Mouse (Mus musculus): ENCODE results near the gene Ezh2. TPM values are rescaled to one million over a fixed set of nuclear protein-coding genes. Genes with fewer than 3 reads are reported as not detected.

The Ezh2 gene
- polyA plus RNA-seq, 1 experiment from 2014 or later, result 114 TPM

DNA sequence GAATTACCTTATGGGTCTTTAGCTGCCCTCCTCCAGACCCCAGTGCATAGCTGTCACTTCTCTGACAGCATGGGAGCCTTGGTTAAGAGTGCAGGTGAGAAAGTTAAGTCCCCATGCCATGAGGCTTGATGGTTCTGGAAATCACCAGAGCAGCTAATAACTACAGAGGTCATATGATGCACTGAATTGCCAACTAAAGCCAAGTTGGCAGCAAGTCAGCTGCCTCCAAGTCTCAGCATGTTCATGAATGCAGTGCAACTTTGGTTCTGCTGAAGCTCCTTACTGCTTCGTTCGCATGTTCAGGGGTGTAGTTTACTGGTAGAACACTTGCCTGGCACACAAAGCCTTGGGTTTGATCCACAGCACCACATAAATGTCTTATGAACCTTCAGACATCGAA lies 72.7 kb downstream of the Ezh2 start:
- no peaks in the 10 kb centered on the region for H3K4me1 ChIP-seq (ENCODE audit: control insufficient read depth, insufficient read depth, low read length)
- H3K9ac ChIP-seq (ENCODE audit: low read depth, low read length), result no peak overlapping the region
- 90% methylated on average over 3 of the region's 3 CpGs for WGBS
- H3K9me3 ChIP-seq (ENCODE audit: control insufficient read depth, low read length), result no peaks in the 10 kb centered on the region
- no peak for ATAC-seq (ENCODE audit: low FRiP score, low TSS enrichment)
- H3K27me3 ChIP-seq (ENCODE audit: control insufficient read depth, insufficient read depth, low read length), result no peaks in the 10 kb centered on the region
- H3K27ac ChIP-seq (ENCODE audit: low read depth, low read length), result no peak overlapping the region
- no peak overlapping the region for H3K4me2 ChIP-seq (replicated peaks; ENCODE audit: low read depth, low read length)
- H3K4me3 ChIP-seq (ENCODE audit: low read length), result no peak overlapping the region
- peaks cover 90% of the 10 kb centered on the region for H3K36me3 ChIP-seq (ENCODE audit: control insufficient read depth, insufficient read depth, low read length)

DNA sequence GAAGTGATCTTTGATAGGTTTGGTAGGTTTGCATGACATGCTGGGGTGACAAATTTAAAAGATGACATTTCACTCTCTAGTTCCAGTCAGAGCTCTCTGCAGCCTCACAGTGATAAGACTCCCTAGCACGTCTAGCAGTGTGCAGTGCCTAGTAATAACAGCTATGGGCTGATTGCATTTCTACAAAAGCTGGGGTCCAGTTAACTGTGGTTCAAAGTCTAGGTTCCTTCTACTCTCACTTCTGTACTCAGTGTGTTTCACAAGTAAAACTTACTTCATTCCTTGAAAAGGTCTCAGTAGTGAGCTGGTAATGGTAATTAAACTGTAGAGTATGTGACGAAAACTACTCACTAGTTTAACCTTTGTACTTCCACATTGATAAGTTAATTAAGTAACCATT lies 75.1 kb downstream of the Ezh2 start:
- ATAC-seq (ENCODE audit: low FRiP score, low TSS enrichment), result no peak
- 85% methylated on average over 2 of the region's 2 CpGs for WGBS

DNA sequence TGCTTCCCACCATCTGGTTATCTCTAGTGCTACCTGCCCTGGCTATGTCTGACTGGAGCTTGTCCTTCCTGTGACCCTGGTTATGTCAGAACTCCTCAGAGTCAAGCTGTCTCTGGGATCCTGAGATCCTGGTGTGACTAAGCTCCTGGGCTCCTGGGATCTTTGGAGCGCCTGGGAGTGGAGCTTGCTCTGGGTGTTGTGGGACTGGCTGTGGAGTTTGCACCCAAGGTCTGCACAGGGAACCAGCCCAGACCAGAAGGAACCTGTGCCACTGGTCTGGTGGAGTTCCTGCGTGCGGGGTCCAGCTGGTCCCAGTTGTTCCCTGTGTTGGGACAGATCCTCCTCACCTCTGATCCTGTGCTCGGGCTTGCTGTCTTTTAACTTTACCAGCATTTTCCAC lies 100.6 kb downstream of the Ezh2 start:
- H3K9me3 ChIP-seq (ENCODE audit: control insufficient read depth, low read length), result no peaks in the 10 kb centered on the region
- WGBS, result 86% methylated on average over 4 of the region's 4 CpGs
- no peak overlapping the region for H3K4me2 ChIP-seq (replicated peaks; ENCODE audit: low read depth, low read length)
- H3K4me3 ChIP-seq (ENCODE audit: low read length), result no peak overlapping the region
- ATAC-seq (ENCODE audit: low FRiP score, low TSS enrichment), result no peak
- H3K36me3 ChIP-seq (ENCODE audit: control insufficient read depth, insufficient read depth, low read length), result peaks cover 7% of the 10 kb centered on the region; the same call in 1 of the 2 replicates
- H3K4me1 ChIP-seq (ENCODE audit: control insufficient read depth, insufficient read depth, low read length), result no peaks in the 10 kb centered on the region
- H3K9ac ChIP-seq (ENCODE audit: low read depth, low read length), result no peak overlapping the region
- no peaks in the 10 kb centered on the region for H3K27me3 ChIP-seq (ENCODE audit: control insufficient read depth, insufficient read depth, low read length)
- no peak overlapping the region for H3K27ac ChIP-seq (ENCODE audit: low read depth, low read length)

More for the DNA sequence above, 75.1 kb downstream of the Ezh2 start:
- Histone ChIP-seq H3K9ac (ENCODE audit: low read depth, low read length) (no peak overlapping the region), H3K27ac (ENCODE audit: low read depth, low read length) (no peak overlapping the region), H3K4me3 (ENCODE audit: low read length) (no peak overlapping the region), H3K4me2 (replicated peaks; ENCODE audit: low read depth, low read length) (no peak overlapping the region), H3K4me1 (ENCODE audit: control insufficient read depth, insufficient read depth, low read length) (no peaks in the 10 kb centered on the region), H3K36me3 (ENCODE audit: control insufficient read depth, insufficient read depth, low read length) (peaks cover 92% of the 10 kb centered on the region), H3K9me3 (ENCODE audit: control insufficient read depth, low read length) (no peaks in the 10 kb centered on the region), H3K27me3 (ENCODE audit: control insufficient read depth, insufficient read depth, low read length) (no peaks in the 10 kb centered on the region)

DNA sequence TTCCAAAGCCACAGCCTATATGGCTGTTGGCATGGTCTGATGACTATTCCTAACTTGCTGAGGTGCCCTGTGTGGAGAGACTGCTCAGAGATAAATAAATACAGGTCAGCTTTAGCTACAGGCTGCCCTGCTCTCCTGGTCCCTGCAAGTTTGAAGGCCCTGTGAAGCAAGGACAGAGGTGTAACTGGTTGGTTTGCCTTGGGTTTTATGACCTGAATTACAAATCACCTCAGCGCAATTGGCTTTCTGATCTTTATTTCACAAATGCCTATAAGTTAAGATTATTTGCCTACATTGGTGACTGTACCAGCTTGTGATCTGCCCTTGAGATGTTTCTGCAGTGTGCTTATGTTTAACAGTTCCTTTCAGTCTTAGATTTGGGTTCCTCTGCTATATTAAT lies 113.1 kb downstream of the Ezh2 start:
- no peaks in the 10 kb centered on the region for H3K27me3 ChIP-seq (ENCODE audit: control insufficient read depth, insufficient read depth, low read length)
- H3K4me2 ChIP-seq (replicated peaks; ENCODE audit: low read depth, low read length), result no peak overlapping the region
- peaks cover 12% of the 10 kb centered on the region; the same call in 1 of the 2 replicates for H3K36me3 ChIP-seq (ENCODE audit: control insufficient read depth, insufficient read depth, low read length)
- H3K9me3 ChIP-seq (ENCODE audit: control insufficient read depth, low read length), result no peaks in the 10 kb centered on the region
- H3K4me1 ChIP-seq (ENCODE audit: control insufficient read depth, insufficient read depth, low read length), result no peaks in the 10 kb centered on the region
- no peak overlapping the region for H3K27ac ChIP-seq (ENCODE audit: low read depth, low read length)
- H3K9ac ChIP-seq (ENCODE audit: low read depth, low read length), result no peak overlapping the region
- no peak for ATAC-seq (ENCODE audit: low FRiP score, low TSS enrichment)
- WGBS, result 85% methylated on average over 1 of the region's 1 CpGs
- H3K4me3 ChIP-seq (ENCODE audit: low read length), result no peak overlapping the region

Other genes with a start within 250 kb of the Ezh2 start
- gene Cul1, start 141.9 kb downstream of the Ezh2 start, polyA plus RNA-seq (2014; fragmentation: Nextera tagmentation; extraction: Ambion mirVana), result 134 and 163 TPM in 2 replicates
- gene Pdia4, start 218.1 kb upstream of the Ezh2 start, polyA plus RNA-seq (2014; fragmentation: Nextera tagmentation; extraction: Ambion mirVana), result 228 and 351 TPM in 2 replicates
- 2.1 and 3.1 TPM in 2 replicates for gene Zfp786, start 235.5 kb upstream of the Ezh2 start, polyA plus RNA-seq (2014; fragmentation: Nextera tagmentation; extraction: Ambion mirVana)
- gene Zfp398, start 240.3 kb upstream of the Ezh2 start, polyA plus RNA-seq (2014; fragmentation: Nextera tagmentation; extraction: Ambion mirVana), result 8.6 and 11.6 TPM in 2 replicates

Measured in kidney, embryonic 14.5 days (tissue).